Mouse (Mus musculus) heart, postnatal 10 days (tissue): ENCODE measurements at regions not wholly inside any gene's neighbourhood (a gene's known extent, or its start where the extent isn't known, plus 50 kb on each side); places are given as distances from the start of the nearest gene placed in this dataset.

Experiments used
- DNase-seq, 2 experiments: peaks; one replicate each; pipeline ENCODE4 v3.0.0; 2021
- intact Hi-C: fragments of 180-260 bp; cut with DNase I; formaldehyde crosslinking; loops from one replicate; pipeline ENCODE4 v1.15.1; 2025

- intact Hi-C loops = no loop called here
- no peak for DNase-seq
Measured at GRCm38 (mm10) chr5:42578208-42578844, 510.6 kb downstream of the Gm16223 start.

- intact Hi-C loops = no loop called here
- DNase-seq = no peak
Measured at GRCm38 (mm10) chr5:42620698-42621097, 552.9 kb downstream of the Gm16223 start.

- intact Hi-C loops = no loop called here
- no peak for DNase-seq
Measured at GRCm38 (mm10) chr5:42636162-42636823, 568.5 kb downstream of the Gm16223 start.

DNA sequence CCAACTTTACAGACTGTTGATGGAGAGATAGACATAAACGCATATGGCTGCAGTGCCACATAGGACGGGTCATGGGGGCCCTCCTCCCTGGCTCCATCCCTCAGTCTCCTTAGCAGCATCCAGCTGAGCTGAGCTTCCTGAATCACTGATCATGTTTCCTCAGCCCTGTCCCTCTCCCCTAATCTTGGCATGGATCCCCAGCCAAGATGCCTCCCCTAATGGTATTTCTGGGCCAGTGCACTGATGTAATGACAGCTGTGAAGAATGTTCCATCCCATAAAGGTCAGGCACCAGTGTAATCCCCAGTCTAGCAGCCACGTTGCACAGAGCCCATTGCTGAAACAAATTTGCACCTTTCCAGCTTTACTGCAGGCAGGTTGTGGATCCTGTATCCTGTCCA, 576.5 kb upstream of the Cpeb2 start:
- no peak for DNase-seq

GRCm38 (mm10) chr5:42659994-42660393, 573.0 kb upstream of the Cpeb2 start:
- DNase-seq = no peak
- intact Hi-C loops = no loop called here

More for the DNA sequence above, 576.5 kb upstream of the Cpeb2 start:
- intact Hi-C loops = no loop called here

GRCm38 (mm10) chr5:42679617-42680016, 553.4 kb upstream of the Cpeb2 start:
- no peak for DNase-seq
- intact Hi-C loops = no loop called here

GRCm38 (mm10) chr5:42685356-42686057, 547.5 kb upstream of the Cpeb2 start:
- intact Hi-C loops = no loop called here

GRCm38 (mm10) chr5:42687176-42687575, 545.8 kb upstream of the Cpeb2 start:
- intact Hi-C loops = no loop called here
- DNase-seq = no peak

More at GRCm38 (mm10) chr5:42685356-42686057, 547.5 kb upstream of the Cpeb2 start:
- DNase-seq = peak; percentile 1 to 2
